Mouse (Mus musculus) thymus, adult 18-20 months (tissue): ENCODE data around the gene Ankrd12.

Experiments
- DNase-seq, 2 experiments: peaks; one replicate each; pipeline ENCODE4 v3.0.0; 2022; ENCODE audit warnings: mixed read lengths in 2 of 2

The Ankrd12 gene

DNA sequence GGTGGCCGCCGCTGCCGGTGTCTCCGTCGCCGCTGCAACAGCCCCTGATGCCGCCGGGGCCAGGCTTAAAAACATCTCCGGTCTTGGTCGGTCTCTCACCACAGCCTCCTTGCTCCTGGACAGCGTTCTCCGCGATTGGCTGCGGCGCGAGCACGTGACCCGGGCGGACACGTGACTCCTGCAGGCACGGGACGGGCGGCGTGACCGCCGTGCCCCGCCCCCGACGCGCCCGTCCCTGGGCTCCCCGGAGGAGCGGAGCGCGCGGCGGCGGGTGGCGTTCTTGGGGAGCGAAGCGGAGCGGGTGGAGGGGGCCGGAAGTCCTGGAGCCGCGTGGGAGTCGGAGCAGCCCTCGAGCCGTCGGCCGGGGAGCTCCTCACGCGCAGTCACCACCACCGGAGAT, at the start of gene Ankrd12:
Ankrd12 (minus strand) TSS at position 156 of the 400 bp plus-strand sequence.
- DNase-seq, result peak; percentile 92 to 94

DNA sequence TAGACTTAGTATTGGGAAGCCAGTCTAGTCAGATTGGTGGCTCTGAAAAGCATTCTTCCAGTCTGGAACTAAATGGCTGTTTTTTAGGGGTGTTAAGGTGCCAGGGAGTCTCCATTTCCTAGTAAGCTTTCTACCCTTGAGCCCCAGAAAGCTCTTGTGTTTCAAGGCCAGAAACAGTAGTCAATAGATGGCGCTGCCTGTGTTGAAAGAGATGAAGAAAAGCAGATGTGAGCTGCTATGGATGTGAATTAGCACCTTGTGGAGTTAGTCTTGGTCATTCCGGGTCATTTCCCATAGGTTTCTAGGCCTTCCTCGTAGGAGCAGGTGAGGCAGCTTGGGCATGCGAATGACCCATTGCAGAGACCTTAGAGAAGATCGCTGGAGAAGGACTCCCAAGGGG, 48.3 kb upstream of the Ankrd12 start:
- DNase-seq, result no peak

DNA sequence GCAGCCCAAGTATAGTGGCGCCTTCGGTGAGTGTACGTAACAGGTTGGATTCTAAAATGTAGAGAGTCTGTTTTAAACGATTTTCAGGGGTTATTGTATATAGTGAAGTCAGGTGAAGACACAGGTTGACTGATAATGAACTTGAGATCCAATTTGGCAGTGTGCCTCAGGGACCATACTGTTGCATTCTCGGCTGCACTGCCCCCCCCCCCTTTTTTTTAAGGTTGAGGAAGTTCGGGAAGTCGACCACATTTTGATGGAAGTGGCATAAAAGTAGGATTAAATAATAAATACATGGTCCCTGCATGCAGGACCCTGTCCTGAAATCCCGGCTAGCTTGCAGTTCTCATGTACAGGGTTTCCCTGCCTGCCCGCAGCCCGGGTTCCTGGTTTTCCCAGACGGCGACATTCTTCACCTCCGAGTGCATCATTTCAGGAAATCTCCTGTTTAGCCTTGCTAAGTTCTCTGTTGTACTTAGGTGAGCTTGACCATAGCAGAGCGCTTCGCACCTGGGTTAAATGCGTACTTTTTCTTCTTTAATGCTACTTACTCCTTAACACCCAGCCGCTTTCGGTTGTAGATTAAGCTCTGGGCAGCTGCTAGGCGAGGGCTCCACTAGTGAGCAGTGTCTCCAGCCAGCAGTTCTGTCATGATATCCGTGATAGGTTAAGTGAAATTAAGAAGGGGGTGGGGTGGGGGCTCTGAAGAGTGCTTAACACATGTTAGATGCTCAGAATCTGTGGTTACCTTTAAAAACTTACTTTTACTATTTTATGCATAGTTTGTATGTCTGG, 47.1 kb upstream of the Ankrd12 start:
- DNase-seq, result no peak

DNA sequence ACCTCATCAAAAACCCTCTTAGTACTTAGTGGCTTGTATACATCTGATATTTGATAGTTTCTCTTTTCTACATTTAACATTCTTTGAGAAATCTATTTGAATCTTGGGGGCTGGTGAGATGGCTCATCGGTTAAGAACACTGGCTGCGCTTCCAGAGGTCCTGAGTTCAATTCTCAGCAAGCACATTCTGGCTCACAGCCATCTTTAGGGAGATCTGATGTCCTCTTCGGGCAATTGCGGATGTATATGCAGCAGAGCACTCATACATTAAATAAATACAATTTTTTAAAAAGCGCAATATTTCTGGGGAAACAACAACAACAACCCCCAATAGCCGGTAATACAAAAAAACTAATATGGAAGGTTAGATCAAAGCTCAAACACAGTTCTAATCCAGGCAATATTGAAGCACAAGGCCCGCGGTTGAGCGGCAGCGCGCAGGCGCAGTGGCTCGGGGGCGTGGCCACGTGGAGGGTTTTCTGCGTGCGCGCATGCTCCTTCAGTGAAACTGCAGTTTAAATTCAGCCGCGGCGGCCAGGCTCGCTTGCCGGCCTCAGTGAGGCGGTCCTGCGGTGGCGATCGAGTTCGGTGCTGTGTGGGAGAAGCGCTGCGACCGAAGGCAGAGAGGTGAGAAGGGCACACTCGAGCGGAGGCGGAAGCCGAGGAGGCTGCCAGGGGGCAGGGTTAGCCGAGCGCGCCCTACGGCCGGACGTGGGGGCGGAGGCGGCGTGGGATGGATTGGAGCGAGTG, 46.4 kb upstream of the Ankrd12 start, which contains the start of gene Ddx11:
Ddx11 (plus strand) TSS at position 455 of the 750 bp plus-strand sequence.
- peak; percentile 75 to 78 for DNase-seq

DNA sequence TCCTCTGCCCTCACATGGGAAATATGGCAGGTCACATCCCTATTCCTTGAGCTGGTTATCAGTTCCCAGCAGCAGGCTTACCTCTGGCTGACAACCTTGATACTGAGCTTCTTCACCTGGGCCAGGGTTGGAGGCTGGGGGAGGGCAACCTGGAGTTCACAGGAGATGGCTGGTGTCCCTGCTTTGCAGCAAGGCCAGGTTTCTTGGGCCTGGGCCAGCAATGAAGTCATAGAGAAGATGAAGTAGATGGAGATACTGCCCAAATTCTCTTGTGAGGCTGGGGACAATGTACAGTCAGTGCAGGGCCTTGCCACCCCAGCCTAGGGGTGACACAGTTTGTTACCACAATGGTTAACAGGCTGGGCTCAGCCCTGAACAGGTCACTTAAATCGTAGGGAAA, 43.8 kb upstream of the Ankrd12 start:
- no peak for DNase-seq

DNA sequence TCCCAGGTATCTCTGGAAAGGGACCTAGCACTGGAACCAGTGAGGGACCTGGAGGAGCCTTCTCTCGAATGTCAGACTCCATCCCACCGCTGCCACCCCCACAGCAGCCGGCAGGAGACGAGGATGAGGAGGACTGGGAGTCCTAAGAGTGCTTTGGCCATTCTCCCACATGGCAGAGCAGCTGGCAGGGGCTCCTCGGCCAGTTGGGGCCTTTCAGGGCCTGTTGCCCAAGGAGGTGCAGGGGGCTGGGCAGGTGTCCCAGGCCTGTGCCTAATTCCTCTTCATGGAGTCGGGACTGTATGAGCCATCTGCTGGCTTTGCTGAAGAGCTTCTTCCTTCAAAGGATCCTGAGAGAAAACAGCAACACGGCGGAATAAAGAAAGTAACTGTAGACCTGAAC, 42.1 kb upstream of the Ankrd12 start:
- no peak for DNase-seq

DNA sequence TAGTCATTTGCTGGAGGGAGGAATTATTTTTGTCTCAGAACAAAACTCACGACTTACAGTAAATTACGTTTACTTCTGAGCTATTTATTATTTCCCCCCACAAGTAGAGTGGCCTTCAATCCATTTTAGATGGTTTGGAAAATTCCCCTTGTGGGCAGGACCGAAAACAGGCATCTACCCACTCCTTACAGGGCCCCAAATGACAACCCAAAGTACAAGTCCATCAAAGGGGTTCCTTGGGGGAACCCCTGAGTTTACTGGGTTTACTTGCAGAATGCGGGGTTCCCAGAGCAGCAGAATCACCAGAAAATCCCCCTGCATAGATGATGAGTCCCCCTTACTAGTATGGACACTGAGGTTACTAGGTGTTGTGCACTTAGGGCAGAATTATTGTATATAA, 35.3 kb upstream of the Ankrd12 start:
- no peak for DNase-seq

DNA sequence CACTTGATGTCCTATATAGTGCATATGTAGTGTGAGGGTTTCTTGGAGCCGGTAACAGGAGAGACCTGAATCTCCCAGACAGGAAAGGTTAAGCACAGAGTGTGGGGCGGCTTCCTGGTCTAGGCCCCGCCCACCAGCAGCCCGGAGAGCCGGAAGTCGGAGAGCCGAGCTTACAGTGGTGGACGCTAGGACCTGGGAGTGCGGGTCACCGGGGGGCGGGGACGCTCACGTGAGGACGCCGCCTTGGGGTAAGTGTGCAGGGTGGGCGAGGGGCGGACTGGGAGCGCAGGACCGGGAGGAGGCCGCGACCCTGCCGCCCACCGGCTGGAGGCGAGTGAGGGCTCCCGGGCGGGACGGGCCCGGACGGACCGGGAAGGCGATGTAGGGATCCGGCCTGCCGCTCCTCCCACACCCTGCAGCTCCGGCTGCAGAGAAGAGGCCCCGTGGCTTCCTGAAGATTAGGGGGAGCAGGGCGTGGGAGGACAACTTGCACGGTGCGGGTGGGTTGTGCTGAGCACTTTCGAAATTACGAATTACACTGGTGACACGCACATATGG, 34.6 kb upstream of the Ankrd12 start, which contains the start of gene Washc1:
Washc1 (plus strand) TSS at position 144 of the 558 bp plus-strand sequence.
- peak; percentile 77 to 82 for DNase-seq

DNA sequence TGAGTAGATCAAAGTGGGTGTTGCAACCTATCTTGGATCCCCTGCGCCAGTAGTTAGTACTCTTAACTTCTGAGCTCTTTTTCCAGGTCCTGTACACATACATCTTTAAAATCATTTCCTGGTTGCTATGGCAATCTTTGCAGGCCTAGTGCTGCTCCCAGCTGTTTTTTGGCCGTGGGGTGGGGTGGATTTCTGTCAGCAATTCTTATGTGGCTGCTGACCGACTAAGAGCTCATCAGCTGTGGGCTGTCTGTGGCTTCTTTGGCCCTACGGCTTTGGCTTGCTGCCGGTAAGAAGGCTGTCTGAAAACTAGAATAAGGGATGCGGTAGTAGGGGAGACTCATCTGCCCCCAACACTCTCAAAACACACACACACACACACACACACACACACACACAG, 33.9 kb upstream of the Ankrd12 start:
- no peak for DNase-seq

DNA sequence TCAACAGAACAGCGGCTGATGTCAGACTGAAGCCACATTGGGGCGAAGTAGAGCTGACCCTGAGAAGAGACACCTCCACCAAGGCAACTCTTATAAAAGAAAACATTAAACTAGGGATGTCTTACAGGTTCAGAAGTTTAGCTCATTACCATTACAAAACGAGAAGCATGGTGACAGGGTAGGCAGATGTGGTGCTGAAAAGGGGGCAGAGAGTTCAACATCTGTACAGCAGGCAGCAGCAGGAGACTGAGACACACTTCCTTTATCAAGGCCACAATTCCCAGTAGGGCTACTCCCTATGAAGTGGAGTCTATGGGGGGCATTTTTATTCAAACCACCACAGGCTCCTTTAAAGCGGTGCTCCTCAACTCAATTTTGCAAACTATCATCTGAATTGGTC, 31.3 kb upstream of the Ankrd12 start:
- DNase-seq, result no peak

DNA sequence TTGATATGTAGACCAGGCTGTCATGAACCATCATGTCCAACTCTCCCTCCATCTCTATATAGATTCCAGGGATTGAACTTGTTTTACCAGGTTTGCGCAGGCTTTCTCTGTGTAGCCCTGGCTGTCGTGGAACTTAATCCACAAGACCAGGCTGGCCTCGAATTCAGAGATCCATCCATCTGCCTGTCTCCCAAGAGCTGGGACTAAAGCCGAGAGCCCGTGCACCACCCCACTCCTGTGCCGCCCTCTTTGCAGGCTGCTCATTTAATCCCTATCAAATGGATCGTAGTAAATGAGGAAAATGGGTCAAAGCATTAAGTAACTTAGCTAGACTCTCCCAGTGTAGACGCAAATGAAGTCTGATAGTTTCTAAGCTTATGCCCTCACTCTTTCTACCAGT, 30.6 kb upstream of the Ankrd12 start:
- no peak for DNase-seq

DNA sequence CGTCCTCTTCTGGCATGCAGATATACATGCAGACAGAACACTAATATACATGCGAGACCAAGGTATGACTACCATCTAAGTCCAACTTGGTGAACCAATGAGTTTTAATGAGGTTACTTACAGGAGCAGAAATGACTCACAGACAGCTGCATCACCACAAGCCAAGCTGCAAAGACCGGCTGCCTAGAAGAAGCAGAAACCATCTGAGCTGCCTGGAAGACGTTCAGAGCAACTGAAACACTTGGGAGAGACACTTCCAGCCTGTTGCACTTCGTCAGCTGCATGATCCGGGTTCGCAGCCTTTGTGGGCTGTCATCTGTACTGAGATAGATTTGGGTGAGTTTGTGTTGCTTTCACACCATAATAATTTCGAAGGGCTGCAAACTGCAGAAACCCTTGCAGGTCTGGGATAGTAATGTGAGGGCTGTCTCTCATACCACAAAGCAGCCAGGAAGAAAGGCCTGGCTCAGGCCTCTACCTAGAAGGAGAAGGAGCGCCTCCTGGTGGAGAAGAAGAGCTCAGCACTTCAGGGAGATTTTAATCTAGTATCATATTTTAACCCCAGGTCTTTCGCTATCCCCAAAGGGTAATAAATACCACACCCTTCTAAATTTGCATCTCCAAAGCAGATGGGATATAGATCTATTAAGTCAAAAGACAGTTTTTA, 29.8 kb upstream of the Ankrd12 start:
- DNase-seq, result peak in 1 of 2 experiments; percentile 39

DNA sequence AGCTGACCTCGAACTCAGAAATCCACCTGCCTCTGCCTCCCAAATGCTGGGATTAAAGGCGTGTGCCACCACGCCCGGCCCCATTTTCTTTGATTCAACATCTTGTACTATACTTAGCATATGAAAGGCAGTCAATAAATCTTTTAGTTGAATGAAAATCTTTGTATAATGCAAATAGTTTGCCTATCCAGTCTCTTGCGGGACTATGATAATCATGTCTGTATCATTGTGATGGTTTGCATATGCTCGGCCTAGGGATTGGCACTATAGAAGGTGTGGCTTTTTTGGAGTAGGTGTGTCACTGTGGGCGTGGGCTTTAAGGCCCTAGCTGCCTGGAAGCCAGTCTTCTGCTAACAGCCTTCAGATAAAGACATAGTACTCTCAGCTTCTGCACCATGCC, 27.2 kb upstream of the Ankrd12 start:
- DNase-seq, result no peak

DNA sequence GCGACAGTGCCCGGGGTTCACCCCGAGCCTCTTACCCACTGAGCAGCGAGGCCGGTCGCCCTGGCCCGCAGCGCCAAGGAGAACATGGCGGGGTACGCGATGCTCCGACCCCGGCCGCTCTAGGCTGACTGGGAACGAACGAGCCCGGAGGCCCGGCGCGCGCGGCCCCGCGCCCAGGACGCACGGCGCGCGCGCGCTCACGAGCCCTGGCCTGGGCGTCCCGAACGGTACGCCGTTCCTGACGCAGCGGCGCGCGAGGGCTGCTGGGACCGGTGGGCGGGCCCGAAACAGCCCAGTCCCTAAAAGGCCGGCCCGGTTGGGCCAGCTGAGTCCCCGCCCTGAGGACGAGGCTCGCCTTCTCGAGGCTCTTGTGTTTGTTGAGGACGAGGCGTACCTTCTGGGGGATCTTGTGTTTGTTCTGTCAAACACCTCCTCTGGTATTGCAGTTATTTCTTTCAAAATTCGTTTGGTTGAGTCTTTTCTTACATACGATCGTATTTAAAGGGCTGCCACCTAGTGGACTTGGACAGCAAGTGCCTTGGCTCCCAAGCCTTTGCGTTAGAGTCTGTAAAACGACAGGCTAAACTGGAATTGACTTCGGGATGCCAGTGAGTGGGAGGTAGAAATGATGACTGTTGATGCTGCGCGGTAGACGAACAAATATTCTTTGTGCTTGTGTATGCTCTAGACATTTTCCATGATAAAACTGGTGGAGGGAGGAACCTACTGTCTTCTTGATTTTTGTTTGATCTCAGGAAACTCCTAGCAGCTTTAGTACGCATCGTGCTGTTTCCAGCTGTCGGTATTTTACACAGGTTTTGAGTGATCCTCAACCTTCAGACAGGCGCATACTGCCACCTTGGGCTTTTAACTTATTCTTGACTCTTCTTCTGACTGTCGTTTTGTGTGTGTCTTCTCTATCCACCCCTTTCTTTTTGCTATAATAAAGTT, 24.8 kb upstream of the Ankrd12 start, which contains the start of gene Ndufv2:
Ndufv2 (minus strand) TSS at position 180 of the 951 bp plus-strand sequence.
- peak; percentile 82 to 85 for DNase-seq

DNA sequence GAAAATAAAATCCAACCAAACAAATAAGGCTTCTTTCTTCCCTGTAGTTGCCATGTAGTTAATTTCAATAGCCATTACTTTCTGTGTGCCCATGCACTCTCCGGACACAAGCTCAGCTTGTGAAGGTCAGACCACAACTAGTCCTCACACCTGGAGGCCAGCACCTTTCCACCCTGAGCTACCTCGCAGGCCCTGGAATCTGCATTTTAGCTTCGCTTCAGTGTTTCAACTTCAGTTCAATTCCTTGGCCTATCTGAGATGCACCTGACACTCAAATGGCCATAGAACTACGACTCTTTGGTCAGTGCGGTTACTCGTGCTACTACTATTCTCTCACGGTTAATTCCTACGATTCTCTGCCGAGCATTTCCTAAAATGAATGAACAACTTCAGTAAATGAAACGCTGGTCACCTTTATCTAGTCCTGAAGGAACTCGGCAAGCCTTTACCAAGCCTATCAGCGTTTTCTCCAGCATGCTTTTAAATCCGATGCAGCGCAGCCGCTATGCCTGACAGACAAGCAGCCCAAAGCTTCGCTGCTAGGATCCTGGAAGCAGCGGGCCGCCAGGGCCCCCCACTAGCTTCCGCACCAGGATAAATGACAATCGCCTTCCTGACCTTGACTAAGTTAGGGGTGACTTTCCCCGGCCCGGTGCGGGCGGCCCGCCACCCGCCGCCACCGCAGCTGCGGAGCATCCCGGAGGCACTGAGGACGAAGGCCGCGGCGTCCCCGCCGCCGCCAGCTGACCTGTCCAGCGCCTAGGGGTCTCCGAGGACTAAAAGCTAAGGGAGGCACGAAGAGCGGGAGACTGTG, 23.9 kb upstream of the Ankrd12 start:
- DNase-seq, result no peak

DNA sequence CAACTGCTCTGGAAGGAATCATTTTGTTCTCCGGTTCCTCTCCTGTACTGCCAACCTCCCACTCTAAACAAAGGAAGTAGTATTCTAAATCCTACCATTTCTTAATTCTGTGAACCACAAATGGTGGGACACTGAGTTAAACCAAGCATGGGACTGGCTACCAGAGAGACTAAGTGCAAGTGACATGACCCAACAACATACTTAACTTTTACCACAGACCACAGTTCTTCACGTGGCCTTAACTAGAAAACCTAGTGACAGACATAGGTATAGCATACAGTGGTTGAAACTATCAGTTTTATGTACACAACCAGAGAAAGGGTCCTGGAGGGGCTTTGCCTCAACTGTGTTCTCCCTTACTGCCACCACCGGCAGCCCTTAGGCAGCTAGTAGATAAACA, 15.8 kb upstream of the Ankrd12 start:
- no peak for DNase-seq

DNA sequence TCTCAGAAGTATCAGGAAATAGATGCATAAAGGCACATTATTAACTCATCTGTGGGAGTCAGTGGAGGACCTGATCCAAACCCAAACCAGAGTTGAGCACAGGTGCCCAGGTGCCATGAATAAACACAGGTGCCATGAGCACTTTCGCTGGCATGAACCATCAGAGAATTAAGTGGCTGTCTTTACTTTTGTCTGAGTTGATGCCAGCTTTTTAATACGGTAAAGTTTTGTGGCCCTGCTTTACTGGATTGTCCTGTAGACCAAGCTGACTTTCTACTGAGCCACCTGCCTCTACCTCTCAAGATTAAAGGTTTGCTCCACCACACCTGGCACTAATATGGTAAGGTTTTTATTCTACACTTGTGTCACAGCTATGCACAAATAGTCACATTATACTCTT, 15.2 kb upstream of the Ankrd12 start:
- no peak for DNase-seq

DNA sequence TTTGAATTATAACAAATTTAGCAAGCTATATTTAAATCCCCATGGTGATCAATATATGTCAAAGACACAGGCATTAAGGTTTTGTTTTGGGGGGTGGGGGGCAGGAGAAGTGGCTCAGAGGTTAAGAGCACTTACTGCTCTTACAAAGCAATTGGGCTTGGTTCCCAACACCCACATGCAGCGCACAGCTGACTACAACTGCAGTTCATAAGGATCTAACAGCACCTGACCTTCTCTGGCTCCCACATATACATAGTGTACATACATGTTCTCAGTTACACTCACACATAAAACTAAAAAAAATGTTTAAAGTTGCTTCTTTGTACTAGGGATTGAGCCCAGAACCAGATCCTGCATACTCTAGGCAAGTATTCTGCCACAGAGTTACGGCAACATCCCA, 14.5 kb upstream of the Ankrd12 start:
- DNase-seq, result no peak

DNA sequence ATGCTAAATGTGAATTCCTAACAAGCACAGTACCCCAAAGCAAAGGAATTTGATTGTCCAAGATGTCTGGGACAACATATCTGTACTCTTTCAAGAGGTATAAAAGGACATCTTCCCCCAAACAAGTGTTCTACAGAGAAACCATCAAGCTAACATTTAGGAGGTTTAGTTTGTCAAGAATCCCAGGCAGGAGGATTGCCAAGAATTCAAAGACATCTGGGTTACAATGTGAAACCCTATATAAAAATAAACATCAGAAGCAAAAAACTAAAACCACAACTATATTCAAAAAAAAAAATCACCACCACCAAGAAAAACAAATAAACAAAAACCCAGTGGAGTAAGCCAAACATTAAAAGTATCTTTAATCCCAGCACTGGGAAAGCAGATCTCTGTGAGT, 13.4 kb upstream of the Ankrd12 start:
- no peak for DNase-seq

DNA sequence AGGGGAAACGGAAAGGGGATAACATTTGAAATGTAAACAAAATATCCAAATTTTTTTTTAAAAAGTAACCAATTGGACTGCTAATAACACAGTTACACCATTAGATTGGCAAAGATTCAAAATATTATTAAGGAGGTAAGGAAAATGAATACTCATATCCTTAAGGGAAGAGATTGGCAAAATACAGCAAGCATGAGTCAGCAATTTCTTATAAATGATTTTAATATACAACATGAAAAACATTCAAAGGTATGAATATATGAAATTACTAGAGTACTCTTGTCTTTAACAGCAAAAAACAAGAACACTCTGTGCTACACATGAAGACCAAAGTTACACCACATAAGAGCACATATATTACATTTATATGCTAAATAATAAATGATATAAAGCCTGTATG, 8.1 kb upstream of the Ankrd12 start:
- DNase-seq, result no peak

DNA sequence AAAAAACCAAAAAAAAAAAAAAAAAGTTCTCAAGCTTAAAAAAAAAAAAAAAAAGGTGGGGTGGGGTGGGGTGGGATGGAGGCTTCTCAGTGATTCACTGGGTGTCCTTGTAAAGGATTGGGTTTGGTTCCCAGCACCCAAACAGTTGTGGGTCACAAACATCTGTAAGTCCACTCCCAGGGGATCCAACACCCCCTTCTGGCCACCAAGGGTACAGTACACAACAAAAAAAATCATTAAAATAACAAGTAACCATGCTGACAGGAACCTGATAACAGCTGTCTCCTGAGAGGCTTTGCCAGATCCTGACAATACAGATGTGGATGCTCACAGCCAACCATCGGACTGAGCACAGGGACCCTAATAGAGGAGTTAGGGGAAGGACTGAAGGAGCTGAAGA, 7.6 kb upstream of the Ankrd12 start:
- DNase-seq, result no peak
